Mouse (Mus musculus) adrenal gland (tissue): ENCODE data around the gene Hivep2.

Experiments used
- intact Hi-C: fragments of 180-260 bp; cut with DNase I; formaldehyde crosslinking; loops from one replicate; pipeline ENCODE4 v1.15.1; 2025

Hivep2 gene

GRCm38 (mm10) chr10:14131307-14131706 lies 165.4 kb downstream of the Hivep2 start:
- intact Hi-C loops: no loop called here

- intact Hi-C loops: no loop called here
Observed at GRCm38 (mm10) chr10:14132061-14132460, 166.2 kb downstream of the Hivep2 start.

- intact Hi-C loops: no loop called here
Observed at GRCm38 (mm10) chr10:14132937-14133336, 167.1 kb downstream of the Hivep2 start.

GRCm38 (mm10) chr10:14138663-14139062 lies 172.8 kb downstream of the Hivep2 start:
- intact Hi-C loops: no loop called here

- intact Hi-C loops: no loop called here
Observed at GRCm38 (mm10) chr10:14144840-14145239, 179.0 kb downstream of the Hivep2 start.

- intact Hi-C loops: no loop called here
Observed at GRCm38 (mm10) chr10:14164829-14165228, 199.0 kb downstream of the Hivep2 start.

GRCm38 (mm10) chr10:14168197-14168844 lies 202.4 kb downstream of the Hivep2 start:
- intact Hi-C loops: no loop called here

GRCm38 (mm10) chr10:14168869-14169566 lies 203.1 kb downstream of the Hivep2 start:
- intact Hi-C loops: no loop called here

- intact Hi-C loops: no loop called here
Observed at GRCm38 (mm10) chr10:14174124-14174523, 208.2 kb downstream of the Hivep2 start.

- intact Hi-C loops: no loop called here
Observed at GRCm38 (mm10) chr10:14179424-14180339, 213.8 kb downstream of the Hivep2 start.

GRCm38 (mm10) chr10:14186352-14186976 lies 220.6 kb downstream of the Hivep2 start:
- intact Hi-C loops: no loop called here

- intact Hi-C loops: no loop called here
Observed at GRCm38 (mm10) chr10:14189050-14189449, 223.2 kb downstream of the Hivep2 start.

- intact Hi-C loops: no loop called here
Observed at GRCm38 (mm10) chr10:14191202-14191601, 225.3 kb downstream of the Hivep2 start.

- intact Hi-C loops: no loop called here
Observed at GRCm38 (mm10) chr10:14192156-14192555, 226.3 kb downstream of the Hivep2 start.

GRCm38 (mm10) chr10:14193702-14194101 lies 227.8 kb downstream of the Hivep2 start:
- intact Hi-C loops: no loop called here

GRCm38 (mm10) chr10:14195778-14196650 lies 230.1 kb downstream of the Hivep2 start:
- intact Hi-C loops: no loop called here

- intact Hi-C loops: no loop called here
Observed at GRCm38 (mm10) chr10:14196785-14197184, 230.9 kb downstream of the Hivep2 start.

GRCm38 (mm10) chr10:14197261-14197660 lies 231.4 kb downstream of the Hivep2 start:
- intact Hi-C loops: no loop called here

GRCm38 (mm10) chr10:14199332-14199731 lies 233.5 kb downstream of the Hivep2 start:
- intact Hi-C loops: no loop called here

- intact Hi-C loops: loop anchor here (2.0 to 10.0 kb wide), 2 partner anchors 236 to 636 kb away; partner anchors contain the start of gene Hivep2
Observed at GRCm38 (mm10) chr10:14200310-14200709, 234.4 kb downstream of the Hivep2 start.
